Mouse (Mus musculus) E14TG2a.4 (cell line): ENCODE measurements around the gene Swt1.

Experiments
- H3K27me3 ChIP-seq: 2 replicates; pipeline ENCODE4 v1.6.1; 2014; ENCODE audit warnings: low read length, control low read depth; ENCODE audit not compliant: insufficient read depth
- H3K36me3 ChIP-seq: 2 replicates; pipeline ENCODE4 v1.6.1; 2014; ENCODE audit warnings: low read length, control low read depth; ENCODE audit not compliant: insufficient read depth
- H3K4me1 ChIP-seq: replicated peaks from 2 replicates; pipeline ENCODE4 v1.6.1; 2014; ENCODE audit warnings: low read depth, low read length, control low read depth
- H3K4me3 ChIP-seq: replicated peaks from 2 replicates; pipeline ENCODE4 v1.5.1; 2014; ENCODE audit warnings: mild to moderate bottlenecking, low read length
- H3K9me3 ChIP-seq: 2 replicates; pipeline ENCODE4 v1.6.1; 2014; ENCODE audit warnings: low read length, control low read depth
- CTCF ChIP-seq: conservative IDR thresholded peaks from 2 replicates; pipeline ENCODE4 v1.5.1; 2014; ENCODE audit warnings: low read length
- NANOG ChIP-seq: IDR thresholded peaks from 2 replicates; pipeline ENCODE4 v1.6.1; 2014; ENCODE audit warnings: borderline replicate concordance, low read length, mixed read lengths
- POU5F1 ChIP-seq: IDR thresholded peaks from 2 replicates; pipeline ENCODE4 v1.6.1; 2014; ENCODE audit warnings: low read length, borderline replicate concordance

Gene Swt1

DNA sequence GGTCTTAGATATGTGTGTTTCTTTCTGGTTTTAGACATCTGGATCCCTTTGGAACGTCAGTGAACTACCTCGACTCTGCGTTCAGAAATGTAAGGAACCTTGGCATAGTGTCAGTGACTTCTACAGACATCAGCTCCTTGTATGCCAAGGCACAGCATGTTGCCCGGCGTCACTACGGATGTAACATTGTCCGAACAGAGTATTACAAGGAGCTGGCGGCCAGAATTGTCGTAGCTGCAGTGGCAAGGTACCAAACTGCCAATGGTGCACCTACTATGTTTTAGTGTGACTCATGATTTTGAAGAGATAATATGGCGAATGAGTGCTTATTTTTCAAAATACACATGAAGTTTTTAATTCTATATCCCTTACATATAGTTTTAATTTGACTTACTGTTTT is 21.6 kb upstream of the Swt1 start:
- no peak for TF ChIP-seq POU5F1
- TF ChIP-seq CTCF, result no peak
- TF ChIP-seq NANOG, result no peak
- Histone ChIP-seq H3K9me3 (no peaks in the 10 kb centered on the region), H3K4me3 (no peak overlapping the region), H3K27me3 (no peaks in the 10 kb centered on the region), H3K4me1 (no peaks in the 10 kb centered on the region), H3K36me3 (peaks cover 77% of the 10 kb centered on the region)

DNA sequence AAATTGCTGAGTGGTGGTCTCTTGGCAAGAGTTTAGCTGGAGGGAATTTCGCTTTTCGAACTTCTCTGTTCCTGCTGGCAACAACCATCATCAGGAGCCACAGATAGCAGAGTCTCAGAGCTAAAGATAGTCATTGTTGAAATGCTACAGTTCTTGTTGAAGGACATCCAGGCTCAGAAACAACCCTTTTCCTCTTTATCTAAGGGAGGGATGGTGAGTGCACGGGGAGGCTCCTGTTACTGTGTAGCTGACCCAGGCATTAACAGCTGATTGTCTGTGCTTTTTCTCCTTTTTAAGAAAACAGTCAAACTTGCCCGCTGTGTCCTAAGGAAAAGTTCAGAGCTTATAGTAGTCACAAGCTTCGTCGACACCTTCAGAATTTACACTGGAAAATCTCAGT is 7.2 kb upstream of the Swt1 start:
- TF ChIP-seq POU5F1 (no peak), CTCF (no peak), NANOG (no peak)
- Histone ChIP-seq H3K4me1 (peaks cover 8% of the 10 kb centered on the region), H3K4me3 (no peak overlapping the region), H3K27me3 (no peaks in the 10 kb centered on the region), H3K9me3 (no peaks in the 10 kb centered on the region), H3K36me3 (peaks cover 66% of the 10 kb centered on the region)

DNA sequence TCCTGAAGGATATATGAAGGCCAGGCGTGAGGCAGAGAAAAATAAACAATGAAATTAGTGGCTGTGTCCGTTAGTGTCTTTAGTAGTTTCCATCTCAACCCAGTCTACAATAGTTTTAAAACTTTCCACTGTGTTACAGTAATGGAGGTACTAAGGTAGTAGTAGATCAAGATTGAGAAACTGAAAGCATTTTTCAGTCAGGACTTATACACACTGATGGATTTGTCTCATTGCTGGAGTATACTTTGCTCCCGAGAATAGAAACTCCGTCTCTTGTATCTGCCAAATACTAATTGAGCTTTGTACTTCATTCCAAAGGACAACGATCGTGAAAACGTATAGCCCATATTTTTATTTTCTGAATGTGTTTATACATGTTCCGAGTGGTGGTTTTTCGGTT is 1.1 kb upstream of the Swt1 start:
- Histone ChIP-seq H3K9me3 (no peaks in the 10 kb centered on the region), H3K27me3 (no peaks in the 10 kb centered on the region), H3K36me3 (peaks cover 16% of the 10 kb centered on the region), H3K4me1 (peaks cover 31% of the 10 kb centered on the region), H3K4me3 (peak overlapping the region; percentile 96)
- TF ChIP-seq CTCF, result no peak
- TF ChIP-seq NANOG, result no peak
- no peak for TF ChIP-seq POU5F1

DNA sequence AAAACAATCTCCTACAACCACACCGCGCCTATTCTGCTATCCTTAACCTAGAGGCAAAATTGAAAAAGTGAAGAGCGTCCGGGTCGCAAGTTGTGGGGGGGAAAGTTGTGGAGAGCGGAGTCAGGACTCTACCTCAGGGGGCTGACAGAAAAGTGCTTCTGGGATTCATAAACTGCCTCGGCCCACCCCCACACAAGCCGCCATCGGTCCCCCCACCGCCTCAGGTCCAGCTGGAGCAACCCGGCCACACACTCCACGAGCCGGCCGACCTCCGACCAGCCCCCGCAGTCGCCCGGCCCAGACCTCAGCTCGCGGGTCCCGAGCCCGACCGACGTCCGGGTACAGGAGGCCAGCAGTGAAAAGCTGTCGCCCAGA is 380 bp downstream of the Swt1 start:
- Histone ChIP-seq H3K27me3 (no peaks in the 10 kb centered on the region), H3K36me3 (peaks cover 11% of the 10 kb centered on the region), H3K4me3 (peak overlapping the region; percentile 96), H3K9me3 (no peaks in the 10 kb centered on the region), H3K4me1 (peaks cover 31% of the 10 kb centered on the region)
- no peak for TF ChIP-seq CTCF
- no peak for TF ChIP-seq POU5F1
- TF ChIP-seq NANOG, result no peak

DNA sequence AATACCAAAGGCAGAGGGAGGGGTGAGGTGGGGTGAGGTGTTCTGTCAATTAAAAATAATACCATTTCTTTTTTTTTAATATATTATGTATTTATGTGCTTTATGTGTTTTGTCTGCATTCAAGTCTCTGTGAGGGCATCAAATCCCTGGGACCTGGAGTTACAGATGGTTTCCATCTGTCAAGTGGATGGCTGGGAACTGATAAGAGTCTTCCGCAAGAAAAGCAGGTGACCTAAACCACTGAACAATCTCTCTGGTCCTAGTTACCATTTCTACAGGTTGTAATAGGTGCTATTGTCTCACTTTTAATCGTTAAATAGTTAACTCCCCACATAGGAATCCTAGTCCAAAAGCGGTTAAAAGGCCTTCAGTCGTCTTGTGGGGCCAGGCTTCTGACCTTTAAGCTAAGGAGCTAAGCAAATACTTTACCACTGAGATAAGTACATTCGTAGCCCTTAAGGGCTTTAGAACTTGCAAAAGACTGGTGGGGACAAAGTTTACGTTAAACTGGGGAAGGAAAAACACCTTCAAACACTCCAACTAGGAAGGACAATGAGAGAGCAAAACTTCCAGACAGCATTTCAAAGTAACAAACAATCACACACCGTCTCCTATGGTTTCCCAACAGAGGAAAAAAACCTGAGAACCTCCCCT is 1.2 kb downstream of the Swt1 start:
- Histone ChIP-seq H3K36me3 (peaks cover 19% of the 10 kb centered on the region), H3K4me3 (peak overlapping the region; percentile 96), H3K9me3 (no peaks in the 10 kb centered on the region), H3K4me1 (peaks cover 31% of the 10 kb centered on the region), H3K27me3 (no peaks in the 10 kb centered on the region)
- TF ChIP-seq NANOG (no peak), POU5F1 (no peak), CTCF (no peak)

DNA sequence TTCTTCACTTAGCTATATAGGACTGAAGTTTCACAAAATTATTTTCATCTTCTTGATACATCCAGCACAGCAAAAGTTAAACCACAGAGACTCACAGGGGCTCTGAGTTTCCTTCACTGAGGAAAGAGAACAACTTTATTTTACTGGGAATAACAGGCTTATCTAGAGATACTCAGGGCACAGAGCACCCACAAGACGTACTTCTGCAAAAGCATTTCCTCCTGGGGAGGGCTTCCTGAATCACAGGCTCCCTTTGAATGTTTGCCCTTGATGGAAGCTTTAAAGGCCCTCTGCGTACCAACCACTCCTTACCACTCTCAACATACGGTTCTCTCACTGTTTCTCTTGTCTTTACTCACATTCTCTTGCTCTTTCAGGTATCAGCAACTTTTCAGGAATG is 6.1 kb downstream of the Swt1 start:
- Histone ChIP-seq H3K9me3 (no peaks in the 10 kb centered on the region), H3K36me3 (peaks cover 54% of the 10 kb centered on the region), H3K4me3 (no peak overlapping the region), H3K4me1 (peaks cover 22% of the 10 kb centered on the region), H3K27me3 (no peaks in the 10 kb centered on the region)
- no peak for TF ChIP-seq NANOG
- TF ChIP-seq POU5F1, result no peak
- TF ChIP-seq CTCF, result no peak

DNA sequence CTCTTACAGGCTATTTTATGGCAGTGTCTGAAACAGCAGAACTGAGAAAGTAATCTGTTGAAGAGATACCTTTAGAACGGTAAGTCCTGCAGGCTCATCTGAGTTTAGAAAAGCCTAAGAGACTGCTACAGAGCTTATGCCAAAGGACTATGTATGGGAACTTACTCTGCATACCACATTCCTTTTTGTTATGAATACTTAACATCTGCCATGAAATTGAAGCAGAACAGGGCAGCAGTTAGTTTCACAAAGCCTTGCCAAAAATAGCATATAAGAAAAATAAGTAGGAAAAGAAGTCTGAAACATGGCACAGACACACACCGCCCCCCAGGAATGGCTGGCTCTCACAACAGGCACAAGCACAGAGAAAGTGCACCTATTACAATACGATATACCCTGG is 18.4 kb downstream of the Swt1 start:
- Histone ChIP-seq H3K36me3 (peaks cover 51% of the 10 kb centered on the region), H3K4me3 (no peak overlapping the region), H3K4me1 (peaks cover 7% of the 10 kb centered on the region; the same call in 1 of the 2 replicates), H3K27me3 (no peaks in the 10 kb centered on the region), H3K9me3 (no peaks in the 10 kb centered on the region)
- TF ChIP-seq CTCF, result no peak
- TF ChIP-seq NANOG, result no peak
- no peak for TF ChIP-seq POU5F1

DNA sequence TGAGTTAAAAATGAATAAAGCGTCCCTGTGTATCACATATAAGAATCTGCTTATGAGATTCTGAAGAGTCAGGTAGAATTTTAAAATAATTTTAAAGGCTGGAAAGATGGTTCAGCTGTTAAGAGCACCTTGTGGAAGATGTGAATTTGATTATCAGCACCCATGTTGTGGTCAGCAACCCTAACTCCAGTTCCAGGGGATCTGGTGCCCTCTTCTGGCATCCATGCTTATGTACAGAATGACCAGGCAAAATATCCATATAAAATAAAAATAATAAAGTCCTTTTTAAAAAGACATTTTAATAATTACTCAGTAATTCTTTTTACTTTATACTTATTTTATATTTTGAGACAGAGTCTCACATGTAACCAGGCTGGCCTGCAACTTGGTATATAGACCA is 38.2 kb downstream of the Swt1 start:
- TF ChIP-seq CTCF (peak; percentile 48), POU5F1 (no peak)
- Histone ChIP-seq H3K4me1 (no peaks in the 10 kb centered on the region), H3K4me3 (no peak overlapping the region), H3K36me3 (peaks cover 20% of the 10 kb centered on the region; the same call in 1 of the 2 replicates), H3K27me3 (no peaks in the 10 kb centered on the region), H3K9me3 (no peaks in the 10 kb centered on the region)

DNA sequence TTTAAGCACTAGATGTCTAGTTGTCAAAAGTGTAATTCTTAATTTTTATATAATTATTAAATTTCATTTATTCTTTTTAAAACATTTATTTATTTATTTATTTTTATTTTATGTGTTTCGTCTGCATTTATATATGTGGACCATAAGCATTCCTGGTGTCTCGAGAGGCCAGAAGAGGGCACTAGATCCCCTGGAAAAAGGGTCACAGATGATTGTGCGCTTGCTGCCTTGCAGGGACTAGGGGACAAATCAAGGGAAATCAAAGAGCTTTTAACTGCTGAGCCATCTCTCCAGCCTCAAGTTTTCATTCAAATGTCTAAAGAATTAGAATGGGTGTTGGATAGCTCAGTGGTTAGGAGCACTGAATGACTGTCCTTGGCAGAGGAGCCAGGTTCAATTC is 50.9 kb downstream of the Swt1 start:
- Histone ChIP-seq H3K4me3 (no peak overlapping the region), H3K4me1 (no peaks in the 10 kb centered on the region), H3K9me3 (no peaks in the 10 kb centered on the region), H3K27me3 (no peaks in the 10 kb centered on the region), H3K36me3 (peaks cover 21% of the 10 kb centered on the region)
- TF ChIP-seq CTCF (peak; percentile 22), NANOG (no peak), POU5F1 (no peak)
